Mouse (Mus musculus) c-Kit-negative CD71-positive TER-119-positive erythroid progenitor cells, embryonic 14.5 days (primary cell): ENCODE results near the gene Jazf1.

Experiments
- DNase-seq: peaks from one replicate; pipeline ENCODE4 v3.0.0-alpha.2; 2013; ENCODE audit warnings: low read depth, low spot score

The Jazf1 gene

DNA sequence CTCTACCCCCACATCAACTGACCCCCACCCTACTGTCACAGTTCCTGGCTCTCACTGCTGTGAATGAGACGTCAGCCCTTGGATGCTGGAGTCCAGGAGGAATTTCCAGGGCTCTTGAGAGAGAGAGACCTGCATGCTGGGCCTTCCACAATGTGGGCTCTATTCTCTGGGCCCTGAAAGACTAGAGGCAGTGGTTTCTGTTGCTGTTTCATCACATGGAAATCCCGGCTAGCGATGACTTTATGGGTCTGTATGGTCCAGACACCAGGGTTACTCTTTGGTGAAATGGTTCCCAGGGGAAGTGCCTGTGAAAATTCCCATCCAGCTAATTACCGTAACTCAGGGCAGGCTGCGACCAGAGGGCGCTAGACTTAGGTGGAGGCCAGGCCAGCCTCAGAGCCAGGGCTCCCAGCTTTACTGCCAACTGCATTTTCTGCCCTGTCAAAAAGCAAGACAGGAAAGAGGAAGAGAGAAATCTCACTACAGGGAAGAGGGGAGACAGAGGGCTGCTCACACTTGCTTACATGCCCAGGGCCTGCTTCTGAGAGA, 271.1 kb downstream of the Jazf1 start:
- DNase-seq: no peak

DNA sequence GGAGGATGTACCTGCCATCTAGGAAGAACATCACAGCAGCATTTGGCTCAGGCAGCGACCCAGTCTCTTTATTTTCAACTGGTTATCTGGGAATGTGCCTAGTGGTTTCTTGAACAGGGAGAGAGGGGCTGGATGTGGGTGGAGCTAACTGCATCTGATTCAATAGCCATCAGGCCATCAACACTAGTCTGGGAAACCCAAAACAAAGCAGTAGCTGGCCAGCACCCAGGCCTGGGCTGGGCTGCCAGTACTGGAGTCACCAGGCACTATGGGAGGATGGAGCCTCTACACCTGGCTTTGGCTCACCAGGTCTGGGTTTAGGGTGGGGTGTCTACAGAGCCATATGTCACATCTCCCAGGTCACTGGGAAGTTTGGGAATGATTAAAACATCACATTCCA, 271.7 kb downstream of the Jazf1 start:
- DNase-seq: no peak

- DNase-seq: no peak
These were observed 272.3 kb downstream of the Jazf1 start for GRCm38 (mm10) chr6:52796035-52796598.

DNA sequence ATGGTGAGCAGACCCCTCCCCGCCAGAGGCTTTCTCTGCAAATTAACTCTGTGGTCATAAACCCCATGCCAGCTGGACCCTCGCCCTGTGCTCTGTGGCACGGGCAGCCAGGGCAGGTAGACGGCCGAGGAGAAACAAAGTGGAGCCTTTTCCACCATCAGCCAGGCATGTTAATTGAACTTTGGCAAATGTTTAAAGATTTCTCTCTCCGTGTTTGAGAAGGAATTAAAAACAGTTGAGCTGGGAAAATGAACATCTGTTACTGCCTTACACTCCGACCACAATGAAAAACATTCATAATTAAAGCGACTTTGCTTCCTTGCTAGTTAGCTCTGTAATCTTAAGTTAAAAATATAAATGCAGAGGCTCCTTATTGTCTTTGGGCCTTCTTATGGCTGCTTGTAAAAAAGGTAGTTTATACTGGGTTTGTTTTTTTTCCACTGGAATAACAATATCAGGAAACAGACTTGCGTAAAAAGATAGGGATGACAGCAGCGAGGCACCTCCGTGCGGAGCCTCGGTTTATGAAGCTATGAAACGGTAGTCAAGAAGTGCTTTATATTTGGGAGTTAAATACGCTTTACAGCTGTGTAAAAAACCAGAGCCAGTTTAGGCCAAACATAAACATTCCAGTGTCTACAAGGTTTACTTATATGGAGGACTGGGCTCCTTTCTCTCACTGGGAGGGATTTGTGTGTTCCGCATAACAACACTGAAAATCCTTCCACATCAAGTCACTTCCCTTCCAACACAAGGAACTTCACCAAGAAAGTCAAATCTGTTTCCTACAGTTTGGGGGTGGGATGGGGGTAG, 273.2 kb downstream of the Jazf1 start:
- no peak for DNase-seq

- no peak for DNase-seq
These were observed 276.0 kb downstream of the Jazf1 start for GRCm38 (mm10) chr6:52792455-52792854.

DNA sequence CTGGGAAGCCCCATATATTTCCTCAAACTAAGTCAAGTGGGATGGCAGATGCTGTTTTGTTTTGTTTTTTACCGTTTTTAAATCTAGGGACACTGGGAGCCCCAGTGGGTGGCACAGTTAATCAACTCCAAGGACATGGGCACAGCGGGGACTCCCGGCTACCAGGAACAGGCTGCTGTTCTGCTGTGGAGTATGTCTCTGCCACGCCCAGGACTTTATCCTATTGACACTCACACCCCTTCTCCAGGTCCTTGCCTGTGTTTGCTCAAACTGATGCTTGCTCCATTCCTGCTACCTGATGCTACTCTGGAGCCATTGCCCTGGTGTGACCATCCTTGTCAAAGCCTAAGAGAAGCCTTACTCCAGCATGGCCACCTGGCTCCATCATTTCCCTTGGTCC, 277.6 kb downstream of the Jazf1 start:
- DNase-seq: no peak

GRCm38 (mm10) chr6:52790316-52790715, 278.1 kb downstream of the Jazf1 start:
- DNase-seq: no peak

GRCm38 (mm10) chr6:52779546-52779945, 288.9 kb downstream of the Jazf1 start:
- no peak for DNase-seq

GRCm38 (mm10) chr6:52778523-52778922, 289.9 kb downstream of the Jazf1 start:
- DNase-seq: no peak

DNA sequence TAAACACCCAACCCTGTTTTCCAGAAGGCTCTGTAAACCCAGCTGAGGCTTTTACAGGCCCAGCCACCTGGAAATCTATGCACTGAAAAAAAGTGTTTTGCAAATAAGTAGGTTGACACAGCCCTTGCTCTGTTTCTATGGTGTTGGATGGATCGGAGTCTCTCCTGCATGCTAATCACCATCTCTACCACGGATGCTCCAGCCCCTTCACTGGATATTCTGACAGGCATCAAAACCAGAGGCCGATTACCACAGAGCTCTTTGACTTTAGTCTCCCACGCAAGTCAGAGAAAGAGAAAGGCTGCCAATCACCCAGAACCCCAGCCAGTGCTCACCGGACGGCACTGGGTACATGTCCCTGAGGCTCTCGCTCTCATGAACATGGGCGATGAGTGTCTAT, 291.4 kb downstream of the Jazf1 start:
- no peak for DNase-seq

DNA sequence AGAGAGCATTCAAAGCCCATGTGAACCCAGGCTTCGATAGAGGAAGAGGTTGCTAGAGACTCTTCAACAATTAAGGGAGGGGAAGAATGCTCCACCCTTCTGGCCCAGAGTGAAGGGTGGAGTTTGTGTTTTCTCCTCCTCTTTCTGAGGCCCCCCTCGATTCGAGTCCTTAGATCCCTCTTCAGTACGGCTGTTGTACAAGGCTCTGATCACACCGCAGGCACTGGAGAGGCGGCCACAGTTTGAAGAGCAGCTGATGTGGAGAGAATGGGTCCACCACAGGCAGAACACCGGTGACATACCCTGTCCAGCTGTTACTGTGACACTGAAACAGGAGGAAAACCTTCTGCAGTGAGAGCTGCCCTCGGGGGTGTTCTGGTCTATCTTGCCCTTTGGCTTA, 292.5 kb downstream of the Jazf1 start:
- DNase-seq: no peak

DNA sequence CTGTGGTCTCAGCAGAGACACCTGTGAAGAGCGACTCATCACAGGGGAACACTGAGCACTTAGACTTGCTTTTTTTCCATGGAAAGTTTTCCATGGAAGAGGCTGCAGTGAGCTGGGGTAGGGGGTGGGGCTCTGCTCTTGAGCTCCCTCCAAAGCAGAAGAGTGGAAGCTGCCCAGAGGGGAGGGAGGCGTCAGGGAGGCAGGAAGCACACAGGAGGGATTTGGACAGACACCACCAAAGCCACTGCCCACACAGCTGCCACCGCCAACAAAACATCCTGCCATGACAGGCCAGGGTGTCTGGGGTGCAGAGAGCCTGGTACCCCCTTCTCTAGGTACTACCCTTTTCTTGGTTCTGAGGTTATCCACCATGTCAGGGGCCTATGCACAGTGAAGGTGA, 293.1 kb downstream of the Jazf1 start:
- DNase-seq: no peak

DNA sequence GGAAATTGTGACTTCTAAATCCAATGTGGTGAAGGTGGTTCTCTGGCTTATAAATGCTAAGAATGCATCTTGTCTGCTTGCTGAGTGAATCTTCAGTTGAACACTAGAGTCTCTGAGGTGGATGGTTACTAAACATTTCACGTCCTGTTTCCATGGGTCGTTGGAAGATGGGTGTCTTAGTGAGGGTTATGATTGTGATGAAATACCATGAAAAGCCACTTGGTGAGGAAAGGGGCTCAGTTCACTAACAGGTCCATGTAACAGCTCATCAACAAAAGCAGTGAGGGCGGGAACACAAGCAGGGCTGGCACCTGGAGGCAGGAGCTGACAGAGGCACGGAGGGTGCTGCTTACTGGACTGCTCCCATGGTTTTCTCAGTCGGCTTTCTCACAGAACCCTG, 295.3 kb downstream of the Jazf1 start:
- DNase-seq: no peak

- DNase-seq: no peak
These were observed 297.6 kb downstream of the Jazf1 start for GRCm38 (mm10) chr6:52770789-52771188.

DNA sequence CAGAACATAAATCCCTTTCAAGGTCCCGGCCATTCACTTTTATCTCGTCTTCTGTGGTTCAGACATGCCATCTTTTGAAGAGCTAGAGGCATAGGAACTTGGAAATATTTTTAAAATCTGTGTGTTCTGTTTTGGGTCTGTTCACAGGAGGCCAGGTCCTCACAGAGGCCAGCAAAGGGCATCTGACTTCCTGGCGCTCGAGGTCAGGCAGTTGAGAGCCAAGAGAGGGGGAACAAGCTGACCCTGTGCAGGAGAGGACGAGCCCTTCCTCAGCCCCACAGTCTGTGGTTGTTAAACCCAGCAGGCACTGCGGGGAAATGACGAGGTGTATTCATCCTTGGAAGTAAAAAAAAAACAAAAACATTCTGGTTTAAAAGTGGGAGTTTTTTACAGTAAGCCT, 303.2 kb downstream of the Jazf1 start:
- DNase-seq: no peak

GRCm38 (mm10) chr6:52752832-52753231, 315.6 kb downstream of the Jazf1 start:
- DNase-seq: no peak

DNA sequence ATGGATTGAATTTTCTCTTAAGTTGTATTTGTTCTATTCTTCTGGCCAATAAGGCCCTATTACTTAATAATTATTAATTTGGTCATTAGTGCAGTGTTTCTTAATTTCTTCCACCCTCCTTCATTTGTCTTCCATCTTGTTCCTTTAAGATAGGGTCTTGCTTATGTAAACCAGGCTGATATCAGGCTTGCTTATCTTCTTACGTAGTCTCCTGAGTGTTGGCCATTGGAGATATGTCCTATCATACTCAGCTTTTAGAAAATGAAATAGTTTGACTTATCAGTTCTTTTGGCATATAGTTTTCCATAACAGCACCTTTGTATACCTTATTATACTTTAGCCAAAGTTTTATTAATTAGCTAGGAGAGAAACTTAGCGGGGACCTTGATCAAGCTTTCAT, 333.8 kb downstream of the Jazf1 start:
- no peak for DNase-seq

GRCm38 (mm10) chr6:52730338-52730737, 338.1 kb downstream of the Jazf1 start:
- no peak for DNase-seq

GRCm38 (mm10) chr6:52724805-52725439, 343.5 kb downstream of the Jazf1 start:
- DNase-seq: peak; percentile 40
